Mouse (Mus musculus) lung, adult 2 months (tissue): ENCODE results near the gene Myh1. TPM values are rescaled to one million over a fixed set of nuclear protein-coding genes. Genes with fewer than 3 reads are reported as not detected.

ENCODE experiments used
- DNase-seq: peaks from one replicate; pipeline ENCODE4 v3.0.0; 2022
- H3K4me1 ChIP-seq: fragments of 200-500 bp; 2 replicates; pipeline ENCODE4 v1.6.1; 2011; ENCODE audit warnings: low read length; ENCODE audit not compliant: control insufficient read depth, insufficient read depth
- H3K4me3 ChIP-seq: fragments of 200-500 bp; replicated peaks from 2 replicates; pipeline ENCODE3; 2011; ENCODE audit warnings: low read depth, mild to moderate bottlenecking, control low read depth, low read length; ENCODE audit errors: extremely low read depth
- CTCF ChIP-seq: fragments of 200-500 bp; IDR thresholded peaks from 2 replicates; pipeline ENCODE4 v1.5.1; 2011; ENCODE audit warnings: mild to moderate bottlenecking, low read length, control low read depth; ENCODE audit not compliant: insufficient read depth
- POLR2A ChIP-seq: fragments of 200-500 bp; IDR thresholded peaks from 2 replicates; pipeline ENCODE4 v1.6.1; 2011; ENCODE audit warnings: low read depth, mild to moderate bottlenecking, control low read depth, low read length, borderline replicate concordance; ENCODE audit errors: extremely low read depth
- WGBS: fragments of 180-500 bp; shearing (Covaris S2); methylation state at CpG from one replicate; pipeline ENCODE4 v1.1.7; 2018; 5-methylcytosine and 5-hydroxymethylcytosine counted together
- polyA plus RNA-seq: library from polyadenylated mRNA; depleted of rRNA; stranded (reverse); fragments of >200 nt; gene quantifications from 2 replicates; pipeline ENCODE4 v1.2.3, GENCODE M21; 2012; rRNA removed

Gene Myh1
- 0.02 and 51.3 TPM in 2 replicates for polyA plus RNA-seq

GRCm38 (mm10) chr11:67199752-67200151, at the start of gene Myh1:
Gene Myh1 (plus strand): TSS chr11:67200052.
- 64% methylated on average over 4 of the region's 4 CpGs for WGBS
- no peak for DNase-seq
- no peak for TF ChIP-seq POLR2A
- TF ChIP-seq CTCF, result no peak
- Histone ChIP-seq H3K4me3 (no peak within 1 kb of the TSS), H3K4me1 (no peaks in the 10 kb centered on the region)

GRCm38 (mm10) chr11:67150237-67150636, 49.6 kb upstream of the Myh1 start:
- no peak for DNase-seq
- Histone ChIP-seq H3K4me3 (no peak overlapping the region), H3K4me1 (no peaks in the 10 kb centered on the region)
- WGBS, result 78% methylated on average over 2 of the region's 2 CpGs
- TF ChIP-seq CTCF (no peak), POLR2A (no peak)

DNA sequence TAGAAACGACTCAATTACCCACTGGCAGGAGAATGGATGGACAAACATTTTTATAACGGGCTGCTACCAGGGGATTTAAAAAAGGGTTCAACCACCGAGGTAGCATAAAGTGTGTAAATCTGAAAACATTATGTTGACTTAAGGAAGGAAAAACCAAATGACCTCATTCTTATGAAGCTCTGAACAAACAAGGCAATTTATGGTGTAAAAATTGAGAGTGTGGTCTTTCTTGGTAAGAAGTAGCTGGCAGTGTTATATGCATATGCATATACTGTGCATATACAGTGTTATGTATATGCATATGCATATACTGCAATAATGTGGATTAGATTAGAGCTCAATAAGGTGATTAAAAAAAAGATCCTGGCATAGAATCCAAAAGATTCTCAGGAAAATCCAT, 48.7 kb upstream of the Myh1 start:
- TF ChIP-seq POLR2A, result no peak
- no peak for TF ChIP-seq CTCF
- no peak for DNase-seq
- WGBS, result 67% methylated on average over 3 of the region's 3 CpGs
- H3K4me3 ChIP-seq, result no peak overlapping the region
- H3K4me1 ChIP-seq, result no peaks in the 10 kb centered on the region

DNA sequence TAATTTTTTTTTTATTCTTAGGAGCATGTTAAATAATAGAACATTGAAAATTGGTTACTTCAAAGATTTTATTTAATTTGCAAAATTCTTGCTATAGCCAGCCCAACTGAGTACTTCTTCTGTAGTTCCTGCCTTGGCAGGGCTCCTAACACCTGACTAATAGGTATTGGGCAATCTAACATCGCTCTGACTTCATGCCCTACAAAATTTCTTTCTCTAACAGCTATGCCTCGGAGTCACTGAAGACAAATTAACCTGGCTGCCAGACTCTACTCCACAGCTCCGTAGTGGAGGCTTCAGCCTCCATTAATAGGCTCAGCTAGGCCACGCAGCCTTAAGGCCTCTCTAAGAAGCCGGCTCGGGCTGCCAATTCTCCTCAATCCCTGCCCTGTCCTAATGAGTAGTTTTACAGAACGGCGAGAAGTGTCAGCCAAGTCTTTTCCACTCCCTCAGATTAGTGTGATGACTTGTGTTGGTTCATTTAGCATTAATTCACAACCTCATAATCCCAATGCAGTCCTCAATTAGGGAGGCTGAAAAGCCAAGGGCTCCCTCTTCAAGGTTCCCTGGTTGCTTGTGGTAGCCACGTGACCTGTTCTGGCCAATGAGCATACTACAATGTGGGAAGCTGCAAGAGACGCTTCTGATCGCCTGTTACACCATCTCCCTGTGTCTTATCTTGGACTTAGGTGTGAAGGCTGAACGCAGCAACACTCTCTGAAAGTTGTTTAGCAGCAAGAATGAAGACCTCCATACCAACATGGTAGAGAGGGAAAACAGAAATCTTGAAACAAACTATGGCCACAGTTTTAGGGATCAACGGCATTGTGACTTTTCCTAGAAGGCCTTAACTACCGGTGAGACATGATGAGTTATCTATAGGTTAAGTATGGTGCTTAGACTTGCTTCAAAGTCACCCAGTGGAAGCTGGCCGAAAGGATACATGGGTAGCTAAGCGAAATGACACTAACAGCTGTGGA, 47.9 kb upstream of the Myh1 start:
- no peak for DNase-seq
- TF ChIP-seq POLR2A (no peak), CTCF (no peak)
- WGBS, result 78% methylated on average over 16 of the region's 16 CpGs
- H3K4me3 ChIP-seq, result no peak overlapping the region
- H3K4me1 ChIP-seq, result no peaks in the 10 kb centered on the region

- TF ChIP-seq CTCF (no peak), POLR2A (no peak)
- DNase-seq, result no peak
- Histone ChIP-seq H3K4me3 (no peak overlapping the region), H3K4me1 (no peaks in the 10 kb centered on the region)
- 25% methylated on average over 1 of the region's 1 CpGs for WGBS
These were observed 46.7 kb upstream of the Myh1 start for GRCm38 (mm10) chr11:67153123-67153522.

DNA sequence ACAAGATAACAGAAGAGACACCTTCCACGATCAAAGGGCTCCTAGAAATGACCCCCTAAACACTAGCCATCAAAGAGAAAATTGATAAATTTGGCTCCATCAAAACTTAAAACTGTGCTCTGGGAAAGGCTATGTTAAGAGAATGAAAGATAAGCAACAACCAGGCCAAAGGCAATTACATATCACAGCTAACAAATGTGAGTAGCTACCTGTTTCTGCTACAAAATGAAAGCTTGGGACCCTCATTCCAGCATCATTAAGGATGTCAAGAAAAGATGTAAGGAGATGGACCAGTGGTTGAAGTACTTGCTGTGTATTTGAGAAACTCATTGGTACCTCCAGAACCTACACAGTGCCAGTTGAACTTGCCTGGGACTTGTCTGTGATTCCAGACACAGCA, 46.0 kb upstream of the Myh1 start:
- TF ChIP-seq CTCF (no peak), POLR2A (no peak)
- DNase-seq, result no peak
- Histone ChIP-seq H3K4me3 (no peak overlapping the region), H3K4me1 (no peaks in the 10 kb centered on the region)
- 38% methylated on average over 1 of the region's 1 CpGs for WGBS

DNA sequence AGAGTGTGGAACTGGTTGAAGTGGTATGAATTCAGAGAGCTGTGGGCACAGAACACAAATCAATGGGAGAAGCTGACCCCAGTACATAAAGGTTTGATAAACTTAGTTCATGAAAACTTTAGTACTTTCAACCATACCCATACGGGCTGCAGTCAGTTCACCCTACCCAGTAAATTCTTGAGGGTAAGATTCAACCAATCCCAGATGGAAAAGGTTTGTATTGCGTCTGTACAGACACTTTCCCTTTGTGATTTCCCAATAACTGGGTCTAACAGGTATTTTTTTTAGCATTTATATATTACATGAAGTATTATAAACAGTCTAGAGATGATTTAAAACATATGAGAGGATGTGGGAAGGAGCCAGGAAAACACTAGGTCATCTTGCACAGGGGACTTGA, 44.2 kb upstream of the Myh1 start:
- no peak for DNase-seq
- H3K4me1 ChIP-seq, result no peaks in the 10 kb centered on the region
- H3K4me3 ChIP-seq, result no peak overlapping the region
- 84% methylated on average over 2 of the region's 2 CpGs for whole genome bisulfite sequencing
- TF ChIP-seq CTCF, result no peak
- no peak for TF ChIP-seq POLR2A

GRCm38 (mm10) chr11:67160131-67160530, 39.7 kb upstream of the Myh1 start:
- no peak for DNase-seq
- H3K4me1 ChIP-seq, result no peaks in the 10 kb centered on the region
- H3K4me3 ChIP-seq, result no peak overlapping the region
- WGBS, result 87% methylated on average over 3 of the region's 3 CpGs
- TF ChIP-seq CTCF, result no peak
- no peak for TF ChIP-seq POLR2A

- Histone ChIP-seq H3K4me1 (no peaks in the 10 kb centered on the region), H3K4me3 (no peak overlapping the region)
- TF ChIP-seq POLR2A, result no peak
- no peak for DNase-seq
- 73% methylated on average over 4 of the region's 4 CpGs for WGBS
These were observed 36.2 kb upstream of the Myh1 start for GRCm38 (mm10) chr11:67163701-67164100.

- H3K4me3 ChIP-seq, result no peak overlapping the region
- 53% methylated on average over 5 of the region's 5 CpGs for WGBS
- TF ChIP-seq POLR2A, result no peak
- TF ChIP-seq CTCF, result no peak
- DNase-seq, result no peak
- no peaks in the 10 kb centered on the region for H3K4me1 ChIP-seq
These were observed 35.0 kb upstream of the Myh1 start for GRCm38 (mm10) chr11:67164851-67165250.
